In genomic region chr10:118094853-118095252, GRCm38 (mm10) we compare ENCODE assay signal across 26 mouse cellular contexts. TPM values are rescaled to one million over a fixed set of nuclear protein-coding genes. Genes with fewer than 3 reads are reported as not detected.
DNase-seq lines count a peak whose midpoint lies in the region; ATAC-seq and TF ChIP-seq lines count a peak whose summit lies in the region.
"Had no signal": no experiment of that assay in that cellular context is flagged by ENCODE, and none has a peak within 500 bp of the region (broad histone marks: within the 10 kb centered on the region; RNA-seq: fewer than 3 reads in every experiment).

No protein-coding gene starts in this region.

- DNase-seq in forebrain, embryonic 11.5 days (ENCODE audit: low spot score) = peak; percentile 9
- DNase-seq in forebrain, embryonic 10.5 days (ENCODE audit: extremely low spot score, low spot score) = no peak
- DNase-seq in spleen, adult 2 months (ENCODE audit: low read depth in 1 of 2, low spot score in 2 of 2) = no peak
- DNase-seq in spleen, adult 12 weeks (ENCODE audit: low spot score) = no peak
- no peak for DNase-seq in cerebellum, postnatal 10 days
- DNase-seq in embryo, embryonic 10 days (ENCODE audit: low spot score) = no peak
- DNase-seq in midbrain, postnatal 0 days (ENCODE audit: low spot score) = no peak
- DNase-seq: adrenal gland, adult 8-10 months; adrenal gland, postnatal 25 days; cerebellum, adult 11-12 months; cerebellum, adult 8-10 months; cerebellum, postnatal 14 days; gastrocnemius, postnatal 14 days; heart, adult 18-20 months; heart, postnatal 14 days; heart, postnatal 4 days had no signal

- no peak overlapping the region for H3K4me3 ChIP-seq in forebrain, embryonic 11.5 days (ENCODE audit: low read depth, low read length)
- H3K4me3 ChIP-seq in forebrain, embryonic 10.5 days = no peak overlapping the region
- H3K4me3 ChIP-seq in spleen, adult 2 months (ENCODE audit: extremely low read depth, insufficient read depth, insufficient read length) = no peak overlapping the region
- no peak overlapping the region for H3K4me3 ChIP-seq in macrophage (ENCODE audit: inconsistent target)
- no peak overlapping the region for H3K4me3 ChIP-seq in midbrain, postnatal 0 days (ENCODE audit: low read depth, low read length)
- H3K4me3 ChIP-seq: embryonic facial prominence, embryonic 12.5 days; embryonic facial prominence, embryonic 15.5 days; forebrain, embryonic 13.5 days; heart, embryonic 13.5 days had no signal

- no peaks in the 10 kb centered on the region for H3K9me3 ChIP-seq in forebrain, embryonic 11.5 days (ENCODE audit: control insufficient read depth, low read length)
- H3K9me3 ChIP-seq in forebrain, embryonic 10.5 days = no peaks in the 10 kb centered on the region
- H3K9me3 ChIP-seq in midbrain, postnatal 0 days (ENCODE audit: low read length) = no peaks in the 10 kb centered on the region; the same call in 1 of the 2 replicates
- H3K9me3 ChIP-seq: embryonic facial prominence, embryonic 12.5 days; embryonic facial prominence, embryonic 15.5 days; forebrain, embryonic 13.5 days; heart, embryonic 13.5 days had no signal

- H3K79me2 ChIP-seq in macrophage (ENCODE audit: inconsistent target) = no peaks in the 10 kb centered on the region

- no peak for ATAC-seq in forebrain, embryonic 11.5 days (replicated peaks; ENCODE audit: low FRiP score)
- ATAC-seq in midbrain, postnatal 0 days (ENCODE audit: low FRiP score) = no peak
- ATAC-seq: activated CD4-positive, CD25-positive, alpha-beta regulatory T cell, adult 4 months; CD4-positive, CD25-positive, alpha-beta regulatory T cell, adult 4 months; forebrain, embryonic 13.5 days; forebrain, embryonic 16.5 days; hindbrain, postnatal 0 days had no signal

- no peak for TF ChIP-seq POLR2A in spleen, adult 2 months (IDR thresholded peaks at IDR 0.05; ENCODE audit: low read depth, low read length)

- no peak overlapping the region for H3K27ac ChIP-seq in forebrain, embryonic 11.5 days (ENCODE audit: low read depth, low read length)
- H3K27ac ChIP-seq in forebrain, embryonic 10.5 days = no peak overlapping the region
- peak overlapping the region; percentile 85 for H3K27ac ChIP-seq in spleen, adult 2 months (ENCODE audit: insufficient read depth, low read length)
- peak overlapping the region; percentile 97 for H3K27ac ChIP-seq in macrophage
- H3K27ac ChIP-seq in midbrain, postnatal 0 days (ENCODE audit: low read depth, low read length) = no peak overlapping the region
- H3K27ac ChIP-seq: embryonic facial prominence, embryonic 12.5 days; embryonic facial prominence, embryonic 15.5 days; forebrain, embryonic 13.5 days; heart, embryonic 13.5 days; hindbrain, embryonic 14.5 days; hindbrain, postnatal 0 days had no signal

- H3K36me3 ChIP-seq in forebrain, embryonic 11.5 days (ENCODE audit: control insufficient read depth, insufficient read depth, low read length) = no peaks in the 10 kb centered on the region
- H3K36me3 ChIP-seq in forebrain, embryonic 10.5 days (replicated peaks) = no peaks in the 10 kb centered on the region
- H3K36me3 ChIP-seq in spleen, adult 2 months (ENCODE audit: control insufficient read depth, insufficient read depth, low read length) = no peaks in the 10 kb centered on the region
- no peaks in the 10 kb centered on the region for H3K36me3 ChIP-seq in macrophage (ENCODE audit: inconsistent target)
- H3K36me3 ChIP-seq in midbrain, postnatal 0 days (ENCODE audit: insufficient read depth, low read length) = no peaks in the 10 kb centered on the region
- H3K36me3 ChIP-seq: embryonic facial prominence, embryonic 12.5 days; embryonic facial prominence, embryonic 15.5 days; heart, embryonic 13.5 days had no signal

- H3K9ac ChIP-seq in forebrain, embryonic 11.5 days (ENCODE audit: low read length) = no peak overlapping the region
- no peak overlapping the region for H3K9ac ChIP-seq in midbrain, postnatal 0 days (replicated peaks; ENCODE audit: low read length, poor library complexity, severe bottlenecking)
- H3K9ac ChIP-seq: embryonic facial prominence, embryonic 12.5 days; embryonic facial prominence, embryonic 15.5 days; forebrain, embryonic 13.5 days; heart, embryonic 13.5 days; hindbrain, embryonic 14.5 days had no signal

- TF ChIP-seq CTCF in spleen, adult 2 months (IDR thresholded peaks at IDR 0.05; ENCODE audit: extremely low read depth, insufficient read depth, insufficient read length, insufficient replicate concordance) = no peak
- no peak for TF ChIP-seq CTCF in midbrain, postnatal 0 days (IDR thresholded peaks at IDR 0.05)

- H3K4me2 ChIP-seq in forebrain, embryonic 11.5 days (ENCODE audit: low read depth, low read length, severe bottlenecking) = no peak overlapping the region
- no peak overlapping the region for H3K4me2 ChIP-seq in midbrain, postnatal 0 days (ENCODE audit: low read depth, low read length, poor library complexity, severe bottlenecking)
- H3K4me2 ChIP-seq: embryonic facial prominence, embryonic 12.5 days; embryonic facial prominence, embryonic 15.5 days; forebrain, embryonic 13.5 days; heart, embryonic 13.5 days; hindbrain, embryonic 14.5 days had no signal

- 88% methylated on average over 4 of the region's 4 CpGs for WGBS in forebrain, embryonic 11.5 days
- 82% methylated on average over 4 of the region's 4 CpGs for WGBS in forebrain, embryonic 10.5 days
- 83% methylated on average over 4 of the region's 4 CpGs for WGBS in spleen, adult 2 months
- 93% methylated on average over 4 of the region's 4 CpGs for WGBS in macrophage (ENCODE audit: missing documents)
- WGBS in midbrain, postnatal 0 days = 85% methylated on average over 4 of the region's 4 CpGs

- no peaks in the 10 kb centered on the region for H3K27me3 ChIP-seq in forebrain, embryonic 11.5 days (ENCODE audit: control insufficient read depth, insufficient read depth, low read length)
- no peaks in the 10 kb centered on the region for H3K27me3 ChIP-seq in forebrain, embryonic 10.5 days (ENCODE audit: poor library complexity, severe bottlenecking)
- no peaks in the 10 kb centered on the region for H3K27me3 ChIP-seq in spleen, adult 2 months (ENCODE audit: control insufficient read depth, insufficient read depth, low read length)
- no peaks in the 10 kb centered on the region for H3K27me3 ChIP-seq in midbrain, postnatal 0 days (ENCODE audit: insufficient read depth, low read length)
- H3K27me3 ChIP-seq: embryonic facial prominence, embryonic 12.5 days; embryonic facial prominence, embryonic 15.5 days; forebrain, embryonic 13.5 days; heart, embryonic 13.5 days had no signal

- H3K4me1 ChIP-seq in forebrain, embryonic 11.5 days (replicated peaks; ENCODE audit: control insufficient read depth, insufficient read depth, low read length) = no peaks in the 10 kb centered on the region
- peaks cover 15% of the 10 kb centered on the region for H3K4me1 ChIP-seq in forebrain, embryonic 10.5 days
- H3K4me1 ChIP-seq in spleen, adult 2 months (ENCODE audit: control insufficient read depth, insufficient read depth, insufficient read length) = peaks cover 51% of the 10 kb centered on the region; the same call in 1 of the 2 replicates
- no peaks in the 10 kb centered on the region for H3K4me1 ChIP-seq in midbrain, postnatal 0 days (ENCODE audit: insufficient read depth, low read length)
- H3K4me1 ChIP-seq: forebrain, embryonic 13.5 days had no signal

RNA-seq across cellular contexts. Expression of gene Mdm1, which starts 46.8 kb away (rescaled TPM):
- 61.8 and 67.1 TPM in 2 replicates for polyA plus RNA-seq in forebrain, embryonic 11.5 days (2014; fragmentation: Nextera tagmentation; extraction: Ambion mirVana)
- polyA plus RNA-seq in forebrain, embryonic 10.5 days (2016; fragmentation: Nextera tagmentation; extraction: Ambion mirVana) = 58.2 and 58.9 TPM in 2 replicates
- 2.9 and 3.4 TPM in 2 replicates for polyA plus RNA-seq in spleen, adult 2 months (2012; rRNA removed)
- total RNA-seq in macrophage (2018; cell fraction: chromatin; rRNA removed) = 10 to 100 TPM in 17 of 26 experiments, 1 to 10 TPM in 9; 2.6 to 22.4 (median 12.4) TPM
- total RNA-seq in macrophage (2018; cell fraction: cytosol; rRNA removed) = 1 to 10 TPM; 1.5 to 4.7 (median 3.0) TPM
- 10 to 100 TPM in 8 of 26 experiments, 1 to 10 TPM in 18; 1.9 to 23.4 (median 8.5) TPM for total RNA-seq in macrophage (2018; cell fraction: nucleus; rRNA removed)
- 3.3 to 6.4 TPM (median 4.7 TPM) in 3 replicates for polyA plus RNA-seq in macrophage (2018)
- total RNA-seq in midbrain, postnatal 0 days (2014; rRNA removed) = 22.7 and 32.9 TPM in 2 replicates
- 15.8 and 19.1 TPM in 2 replicates for polyA plus RNA-seq in midbrain, postnatal 0 days (2015; fragmentation: Nextera tagmentation; extraction: Ambion mirVana)

Comparison
In these comparisons a context has a peak if more than half of its experiments do, and no peak if none do; other contexts are left out.
1. H3K27ac ChIP-seq: peak in spleen, adult 2 months (single experiment) and macrophage (single experiment); none in forebrain, embryonic 11.5 days (single experiment), forebrain, embryonic 10.5 days (single experiment) and midbrain, postnatal 0 days (single experiment).